Mouse (Mus musculus): ENCODE data around the gene Cd40. TPM values are rescaled to one million over a fixed set of nuclear protein-coding genes. Genes with fewer than 3 reads are reported as not detected.
A peak's percentile ranks its signal among the peaks of the same experiment; 100 is the strongest.

The Cd40 gene
- 7.4 and 8.4 TPM in 2 replicates for polyA plus RNA-seq (2015; fragmentation: Nextera tagmentation; extraction: Ambion mirVana)

DNA sequence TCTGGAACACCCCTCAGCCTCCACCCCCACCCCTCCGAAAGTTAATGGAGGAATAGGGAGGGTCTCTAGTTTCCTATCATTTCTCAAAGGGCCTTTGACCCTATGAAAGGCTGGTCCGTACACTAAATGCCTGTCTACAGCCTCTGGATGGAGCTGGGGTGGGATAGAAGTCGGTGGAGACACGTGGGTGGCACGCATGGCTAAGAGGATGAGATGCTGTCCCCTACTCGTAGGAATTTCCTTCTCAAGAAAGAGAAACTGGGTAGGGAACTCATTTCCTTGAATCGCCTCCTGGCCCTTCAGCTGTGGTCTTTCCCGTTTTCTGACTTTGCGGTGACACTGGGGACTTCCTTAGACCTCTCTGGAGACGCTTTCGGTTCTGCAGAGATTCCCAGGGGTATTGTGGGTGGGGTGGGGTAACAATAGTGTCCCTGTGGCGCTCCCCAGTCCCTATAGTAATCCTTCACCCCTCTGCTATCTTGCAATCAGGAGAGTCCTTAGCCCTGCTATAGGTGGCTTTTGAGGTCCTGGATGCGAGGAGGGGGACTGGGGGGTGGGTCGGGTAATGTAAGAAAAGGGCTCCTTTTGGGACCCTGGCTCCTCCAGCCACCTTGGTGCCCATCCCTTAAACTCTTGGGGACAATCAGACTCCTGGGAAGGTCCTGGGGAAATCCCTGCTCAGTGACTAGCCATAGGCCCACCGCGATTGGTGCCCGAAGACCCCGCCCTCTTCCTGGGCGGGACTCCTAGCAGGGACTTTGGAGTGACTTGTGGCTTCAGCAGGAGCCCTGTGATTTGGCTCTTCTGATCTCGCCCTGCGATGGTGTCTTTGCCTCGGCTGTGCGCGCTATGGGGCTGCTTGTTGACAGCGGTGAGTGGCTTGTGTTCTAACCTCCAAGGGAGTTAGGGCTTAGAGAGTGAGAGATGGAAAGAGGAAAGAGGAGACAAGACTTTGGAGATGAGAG, at the start of gene Cd40:
Gene Cd40 (plus strand): TSS at position 740 of the 965 bp plus-strand sequence.
- H3K4me1 ChIP-seq: peaks cover 18% of the 10 kb centered on the region
- peak within 1 kb of the TSS; percentile 36; the same call in 1 of the 2 replicates for H3K9ac ChIP-seq
- WGBS: 13% methylated on average over 25 of the region's 25 CpGs
- ATAC-seq (replicated peaks; ENCODE audit: low FRiP score): peak; percentile 88
- no peaks in the 10 kb centered on the region for H3K9me3 ChIP-seq (replicated peaks)
- H3K4me3 ChIP-seq (replicated peaks): peak within 1 kb of the TSS; percentile 41
- peaks cover 13% of the 10 kb centered on the region for H3K27me3 ChIP-seq
- no peaks in the 10 kb centered on the region for H3K36me3 ChIP-seq
- H3K27ac ChIP-seq: 0 out of 2 replicates have a peak within 1 kb of the TSS, but pooled peaks have one; percentile 10
- H3K4me2 ChIP-seq: peak within 1 kb of the TSS; percentile 67

GRCm38 (mm10) chr2:165006813-165007212, 48.6 kb upstream of the Cd40 start:
- no peaks in the 10 kb centered on the region for H3K4me1 ChIP-seq
- H3K27ac ChIP-seq: no peak overlapping the region
- no peak for ATAC-seq (replicated peaks; ENCODE audit: low FRiP score)
- H3K36me3 ChIP-seq: peaks cover 100% of the 10 kb centered on the region
- WGBS: 93% methylated on average over 4 of the region's 4 CpGs
- H3K27me3 ChIP-seq: no peaks in the 10 kb centered on the region
- H3K4me3 ChIP-seq (replicated peaks): no peak overlapping the region
- H3K9me3 ChIP-seq (replicated peaks): no peaks in the 10 kb centered on the region
- H3K4me2 ChIP-seq: no peak overlapping the region
- H3K9ac ChIP-seq: no peak overlapping the region

GRCm38 (mm10) chr2:165007986-165008385, 47.4 kb upstream of the Cd40 start:
- Histone ChIP-seq H3K27me3 (no peaks in the 10 kb centered on the region), H3K36me3 (peaks cover 100% of the 10 kb centered on the region), H3K4me1 (no peaks in the 10 kb centered on the region), H3K9me3 (replicated peaks) (no peaks in the 10 kb centered on the region), H3K27ac (no peak overlapping the region), H3K9ac (no peak overlapping the region), H3K4me2 (no peak overlapping the region), H3K4me3 (replicated peaks) (no peak overlapping the region)
- ATAC-seq (replicated peaks; ENCODE audit: low FRiP score): no peak
- 98% methylated on average over 1 of the region's 1 CpGs for WGBS

GRCm38 (mm10) chr2:165009161-165009560, 46.3 kb upstream of the Cd40 start:
- no peak for ATAC-seq (replicated peaks; ENCODE audit: low FRiP score)
- no peak overlapping the region for H3K27ac ChIP-seq
- H3K4me1 ChIP-seq: no peaks in the 10 kb centered on the region
- H3K4me2 ChIP-seq: no peak overlapping the region
- H3K9me3 ChIP-seq (replicated peaks): no peaks in the 10 kb centered on the region
- no peak overlapping the region for H3K9ac ChIP-seq
- H3K4me3 ChIP-seq (replicated peaks): no peak overlapping the region
- peaks cover 93% of the 10 kb centered on the region for H3K36me3 ChIP-seq
- no peaks in the 10 kb centered on the region for H3K27me3 ChIP-seq
- WGBS: 94% methylated on average over 14 of the region's 14 CpGs

DNA sequence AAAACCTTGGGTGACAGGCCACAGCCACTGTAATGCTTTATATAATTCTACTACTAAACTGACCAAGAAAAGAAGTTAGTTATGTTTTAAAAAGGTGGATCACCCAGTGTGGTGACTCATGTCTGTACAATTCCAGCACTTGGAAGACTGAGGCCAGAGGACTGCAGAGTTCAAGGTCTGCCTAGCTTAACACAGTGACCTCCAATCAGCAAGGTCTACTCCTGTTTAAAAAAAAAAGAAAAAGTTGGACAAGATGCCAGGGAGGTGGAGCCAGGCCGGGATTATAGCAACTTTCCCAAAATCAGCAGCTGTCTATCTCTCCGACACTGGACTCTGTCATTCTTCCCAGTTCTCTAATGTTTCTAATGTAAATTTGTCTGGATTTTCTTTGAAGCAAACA, 45.8 kb upstream of the Cd40 start:
- ATAC-seq (replicated peaks; ENCODE audit: low FRiP score): no peak
- Histone ChIP-seq H3K4me2 (no peak overlapping the region), H3K9me3 (replicated peaks) (no peaks in the 10 kb centered on the region), H3K36me3 (peaks cover 89% of the 10 kb centered on the region), H3K27ac (no peak overlapping the region), H3K4me3 (replicated peaks) (no peak overlapping the region), H3K27me3 (no peaks in the 10 kb centered on the region), H3K9ac (no peak overlapping the region), H3K4me1 (no peaks in the 10 kb centered on the region)
- WGBS: 95% methylated on average over 2 of the region's 2 CpGs

DNA sequence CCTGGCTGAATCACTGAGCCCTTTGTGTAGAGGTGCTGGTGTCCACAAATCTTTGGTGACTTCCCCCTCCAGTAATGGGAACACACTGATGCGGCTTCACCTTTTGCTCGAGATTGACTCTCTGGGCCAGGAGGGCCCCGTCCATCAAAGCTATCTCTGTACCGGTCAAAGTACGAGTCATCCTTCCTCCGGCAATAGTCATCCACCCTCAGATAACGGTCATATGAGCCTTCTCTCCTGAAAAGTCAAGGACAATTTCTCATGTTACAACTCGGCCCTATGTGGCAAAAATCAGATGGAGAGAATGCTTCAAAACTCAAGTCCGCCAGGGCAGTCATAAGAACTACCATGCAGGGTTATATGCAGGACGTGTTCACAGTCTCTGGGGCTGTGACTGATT, 45.1 kb upstream of the Cd40 start:
- WGBS: 72% methylated on average over 10 of the region's 10 CpGs
- Histone ChIP-seq H3K36me3 (peaks cover 81% of the 10 kb centered on the region), H3K27me3 (no peaks in the 10 kb centered on the region), H3K9ac (no peak overlapping the region), H3K4me2 (no peak overlapping the region), H3K27ac (no peak overlapping the region), H3K4me1 (no peaks in the 10 kb centered on the region), H3K4me3 (replicated peaks) (no peak overlapping the region), H3K9me3 (replicated peaks) (no peaks in the 10 kb centered on the region)
- no peak for ATAC-seq (replicated peaks; ENCODE audit: low FRiP score)

GRCm38 (mm10) chr2:165014935-165015334, 40.5 kb upstream of the Cd40 start:
- Histone ChIP-seq H3K9me3 (replicated peaks) (no peaks in the 10 kb centered on the region), H3K4me2 (no peak overlapping the region), H3K4me3 (replicated peaks) (no peak overlapping the region), H3K27me3 (no peaks in the 10 kb centered on the region), H3K27ac (no peak overlapping the region), H3K9ac (no peak overlapping the region), H3K4me1 (no peaks in the 10 kb centered on the region), H3K36me3 (peaks cover 58% of the 10 kb centered on the region)
- no peak for ATAC-seq (replicated peaks; ENCODE audit: low FRiP score)
- 92% methylated on average over 5 of the region's 5 CpGs for WGBS

- no peaks in the 10 kb centered on the region for H3K9me3 ChIP-seq (replicated peaks)
- H3K9ac ChIP-seq: no peak overlapping the region
- ATAC-seq (replicated peaks; ENCODE audit: low FRiP score): no peak
- no peak overlapping the region for H3K27ac ChIP-seq
- H3K4me3 ChIP-seq (replicated peaks): no peak overlapping the region
- no peak overlapping the region for H3K4me2 ChIP-seq
- no peaks in the 10 kb centered on the region for H3K27me3 ChIP-seq
- no peaks in the 10 kb centered on the region for H3K4me1 ChIP-seq
- peaks cover 47% of the 10 kb centered on the region for H3K36me3 ChIP-seq
- 94% methylated on average over 3 of the region's 3 CpGs for whole genome bisulfite sequencing
These were observed 34.9 kb upstream of the Cd40 start for GRCm38 (mm10) chr2:165020490-165020889.

GRCm38 (mm10) chr2:165027163-165027562, 28.3 kb upstream of the Cd40 start:
- Histone ChIP-seq H3K9ac (no peak overlapping the region), H3K27me3 (no peaks in the 10 kb centered on the region), H3K27ac (no peak overlapping the region), H3K4me1 (0 out of 2 replicates have a peak, but pooled peaks cover 6% of the 10 kb centered on the region), H3K36me3 (peaks cover 9% of the 10 kb centered on the region), H3K4me2 (no peak overlapping the region), H3K4me3 (replicated peaks) (no peak overlapping the region), H3K9me3 (replicated peaks) (no peaks in the 10 kb centered on the region)
- WGBS: 72% methylated on average over 1 of the region's 1 CpGs
- ATAC-seq (replicated peaks; ENCODE audit: low FRiP score): no peak

DNA sequence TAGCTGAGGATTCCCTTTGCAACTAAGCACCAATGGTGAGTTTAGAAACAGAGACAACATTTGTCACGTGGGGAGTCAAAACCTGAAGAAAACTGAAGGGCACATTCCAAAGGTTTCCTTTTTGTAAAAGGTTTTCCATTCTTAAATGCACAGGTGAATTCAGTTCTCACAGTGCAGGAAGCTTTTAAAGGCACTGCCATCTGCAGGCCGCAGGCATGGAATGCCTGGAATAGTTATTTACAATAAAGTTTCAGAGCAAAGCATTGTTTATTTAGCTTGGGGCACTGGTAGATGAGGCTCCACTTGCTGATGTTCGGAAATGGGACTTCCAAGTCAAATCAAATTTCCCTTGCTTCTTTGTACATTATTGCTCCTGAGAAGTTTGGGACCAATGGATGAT, 22.9 kb upstream of the Cd40 start:
- H3K27me3 ChIP-seq: no peaks in the 10 kb centered on the region
- peak overlapping the region; percentile 84 for H3K4me2 ChIP-seq
- no peak overlapping the region for H3K4me3 ChIP-seq (replicated peaks)
- H3K9ac ChIP-seq: no peak overlapping the region
- 47% methylated on average over 3 of the region's 3 CpGs for WGBS
- H3K4me1 ChIP-seq: peaks cover 30% of the 10 kb centered on the region
- no peaks in the 10 kb centered on the region for H3K9me3 ChIP-seq (replicated peaks)
- no peaks in the 10 kb centered on the region for H3K36me3 ChIP-seq
- no peak overlapping the region for H3K27ac ChIP-seq
- ATAC-seq (replicated peaks; ENCODE audit: low FRiP score): no peak

DNA sequence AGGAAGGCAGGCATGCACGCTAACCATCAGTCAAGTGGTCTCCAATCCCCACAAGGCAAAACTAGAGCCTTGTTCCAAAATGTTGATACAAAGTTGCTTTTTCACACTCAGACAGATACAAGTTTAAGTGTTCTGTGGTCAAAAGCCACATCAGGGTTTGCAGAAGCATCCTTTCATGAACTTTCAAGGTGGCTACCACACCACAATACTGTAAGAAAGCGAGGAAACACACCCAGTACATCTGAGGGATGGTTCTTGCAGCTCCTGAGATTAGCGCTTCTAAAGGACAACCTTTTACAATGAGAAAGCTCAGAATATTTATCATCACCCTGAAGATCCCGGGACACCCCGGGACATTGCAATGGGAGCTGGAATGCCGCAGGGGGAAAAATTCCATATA, 22.1 kb upstream of the Cd40 start:
- no peaks in the 10 kb centered on the region for H3K9me3 ChIP-seq (replicated peaks)
- H3K4me2 ChIP-seq: peak overlapping the region; percentile 84
- no peak for ATAC-seq (replicated peaks; ENCODE audit: low FRiP score)
- peak overlapping the region; percentile 99 for H3K4me3 ChIP-seq (replicated peaks)
- H3K4me1 ChIP-seq: peaks cover 30% of the 10 kb centered on the region
- no peaks in the 10 kb centered on the region for H3K27me3 ChIP-seq
- H3K36me3 ChIP-seq: no peaks in the 10 kb centered on the region
- 32% methylated on average over 6 of the region's 6 CpGs for WGBS
- peak overlapping the region; percentile 98 for H3K9ac ChIP-seq
- no peak overlapping the region for H3K27ac ChIP-seq

DNA sequence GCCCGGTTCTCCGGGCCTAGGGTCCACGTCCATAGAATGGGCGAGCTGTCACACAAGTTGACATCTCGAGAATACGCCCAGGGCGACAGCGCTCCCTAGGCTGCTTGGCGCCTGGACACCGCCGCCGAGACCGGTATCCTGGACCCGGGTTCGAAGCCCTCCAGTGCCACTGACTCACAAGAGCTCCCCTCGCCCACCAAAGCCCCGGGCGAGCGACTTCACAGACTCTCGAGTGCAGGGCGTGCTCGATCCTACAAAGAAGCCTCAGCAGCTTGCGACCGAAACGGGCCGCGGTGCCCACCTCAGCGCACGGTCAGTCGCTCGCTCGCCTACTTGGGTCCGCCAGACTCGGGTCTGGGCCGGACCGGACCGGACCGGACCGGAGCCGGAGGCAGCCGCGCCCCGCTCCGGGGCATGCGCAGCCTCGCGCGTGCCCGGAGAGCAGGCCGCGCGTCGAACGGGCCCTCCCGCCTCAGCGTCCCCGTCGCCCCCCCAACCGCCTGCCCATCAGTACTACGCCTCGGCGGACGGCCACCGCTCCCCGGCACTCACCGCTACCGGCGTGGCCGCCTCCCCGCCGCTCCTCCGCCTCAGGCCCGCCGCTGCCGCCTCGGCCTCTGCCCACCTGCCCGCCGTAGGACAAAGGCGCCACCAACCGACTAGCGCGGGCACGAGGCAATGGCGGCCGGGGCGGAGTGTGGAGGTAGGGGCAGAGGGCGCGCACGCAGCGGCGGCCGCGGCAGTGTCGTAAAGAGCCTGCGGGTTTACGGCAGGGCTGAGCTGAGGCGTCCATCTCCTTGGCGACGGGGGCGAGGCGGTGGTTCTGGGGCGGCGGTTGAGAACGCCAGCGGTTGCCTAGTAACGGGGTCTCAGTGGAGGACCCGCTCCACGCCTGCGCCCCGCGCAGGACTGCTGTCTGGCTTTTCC, 21.0 kb upstream of the Cd40 start, which contains the start of gene Ncoa5:
Gene Ncoa5 (minus strand): TSS at position 737 of the 927 bp plus-strand sequence.
- peaks cover 30% of the 10 kb centered on the region for H3K4me1 ChIP-seq
- ATAC-seq (replicated peaks; ENCODE audit: low FRiP score): peak; percentile 97
- no peaks in the 10 kb centered on the region for H3K9me3 ChIP-seq (replicated peaks)
- H3K4me3 ChIP-seq (replicated peaks): peak within 1 kb of the TSS; percentile 99
- H3K36me3 ChIP-seq: no peaks in the 10 kb centered on the region
- peak within 1 kb of the TSS; percentile 84 for H3K4me2 ChIP-seq
- peak within 1 kb of the TSS; percentile 98 for H3K9ac ChIP-seq
- no peaks in the 10 kb centered on the region for H3K27me3 ChIP-seq
- under 1% methylated on average over 93 of the region's 111 CpGs for WGBS
- peak within 1 kb of the TSS; percentile 82 for H3K27ac ChIP-seq
